Comparison of ENCODE assay signal across 8 mouse cellular contexts in the genomic region with DNA sequence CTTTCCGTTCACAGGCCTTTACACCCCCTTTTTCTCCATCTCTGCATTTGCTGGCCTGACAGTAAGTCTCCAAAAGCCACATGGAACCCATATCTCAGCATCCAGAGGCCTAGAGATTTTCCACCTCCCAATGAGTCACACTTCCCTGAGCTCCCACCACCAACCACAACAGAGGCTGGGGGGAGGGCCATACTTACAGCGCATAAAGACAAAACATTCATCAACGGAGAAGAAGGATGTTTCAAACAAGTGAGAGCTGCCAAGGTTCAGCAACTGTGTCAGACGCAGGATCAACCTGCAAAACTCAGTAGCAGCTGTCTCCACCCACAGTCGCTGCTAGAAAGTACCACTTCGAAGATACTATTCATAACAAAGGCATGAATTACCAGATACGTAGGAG. TPM values are rescaled to one million over a fixed set of nuclear protein-coding genes. Genes with fewer than 3 reads are reported as not detected.
A peak's percentile ranks its signal among the peaks of the same experiment; 100 is the strongest.
DNase-seq lines count a peak whose midpoint lies in the region.

No protein-coding gene starts in this region.

- DNase-seq in heart, adult 11 months, result peak; percentile 88
- DNase-seq in heart, postnatal 14 days, result no peak
- DNase-seq in right cerebral cortex, adult 18-20 months, result peak; percentile 47
- no peak for DNase-seq in right cerebral cortex, postnatal 14 days
- peak; percentile 76 for DNase-seq in induced T-regulatory cell, adult 2 months (ENCODE audit: low read depth)
- DNase-seq in thymus, postnatal 0 days (ENCODE audit: low spot score), result peak; percentile 76
- no peak for DNase-seq in gastrocnemius, adult 18-20 months (ENCODE audit: low spot score)
- no peak for DNase-seq in liver

- intact Hi-C loops in heart, postnatal 14 days (cut with DNase I), result no loop called here

RNA-seq across cellular contexts. Expression of gene Vcpkmt, which starts 43.5 kb away (rescaled TPM):
- 1 to 10 TPM; 3.3 to 3.6 TPM for total RNA-seq in heart, postnatal 14 days (2021)
- polyA plus RNA-seq in thymus, postnatal 0 days (2015; fragmentation: Nextera tagmentation; extraction: Ambion mirVana), result 29.6 and 29.9 TPM in 2 replicates
- total RNA-seq in gastrocnemius, adult 18-20 months (2021), result 1 to 10 TPM; 4.2 to 4.7 TPM

Comparison
In these comparisons a context has a peak if more than half of its experiments do, and no peak if none do; other contexts are left out.
1. DNase-seq: peak in heart, adult 11 months (single experiment), right cerebral cortex, adult 18-20 months (single experiment), induced T-regulatory cell, adult 2 months (single experiment) and thymus, postnatal 0 days (single experiment); none in heart, postnatal 14 days (0 of 2), right cerebral cortex, postnatal 14 days (single experiment), gastrocnemius, adult 18-20 months (single experiment) and liver (single experiment).